Mouse (Mus musculus) kidney, adult 8-10 months (tissue): ENCODE results near the gene Tbc1d2b.

Source experiments
- DNase-seq, 2 experiments: peaks; one replicate each; pipeline ENCODE4 v3.0.0; 2022

Gene Tbc1d2b

DNA sequence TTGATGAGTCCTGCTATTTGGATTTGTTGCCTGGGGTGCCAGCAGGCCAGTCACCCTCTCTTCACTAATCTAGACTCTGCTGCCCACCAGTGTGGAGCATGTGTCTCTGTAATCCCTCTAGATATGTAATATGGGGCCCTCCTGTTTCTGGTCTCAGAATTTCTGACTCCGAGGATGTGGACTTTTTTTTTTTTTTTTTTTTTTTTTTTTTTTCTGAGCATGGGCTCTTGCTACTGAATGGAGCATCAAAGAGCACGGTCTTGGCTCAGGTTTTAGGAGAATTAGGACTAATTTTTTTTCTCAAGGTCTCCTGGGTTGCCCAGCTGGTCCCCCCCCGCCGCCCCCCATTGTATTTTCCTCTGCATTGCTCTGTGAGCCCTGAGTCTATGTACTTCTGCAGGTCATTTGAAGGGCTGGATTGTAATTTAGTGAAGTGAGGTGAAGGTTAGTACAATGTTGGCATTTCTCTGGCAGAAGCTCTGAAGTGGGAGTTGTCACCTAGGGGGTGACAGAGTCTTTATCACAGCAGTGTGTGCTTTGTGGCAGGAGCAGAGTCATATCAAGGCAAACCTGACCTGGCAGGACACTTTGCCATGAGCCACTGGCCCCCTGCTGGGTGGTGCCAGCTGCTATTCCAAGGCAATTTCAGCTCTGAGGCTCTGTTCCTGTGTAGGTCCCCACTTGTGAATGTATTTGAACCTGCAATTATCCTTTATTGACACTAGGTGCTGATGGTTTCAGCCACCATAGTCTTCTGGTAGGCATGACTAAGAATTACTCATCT is 105.7 kb downstream of the Tbc1d2b start:
- no peak for DNase-seq

DNA sequence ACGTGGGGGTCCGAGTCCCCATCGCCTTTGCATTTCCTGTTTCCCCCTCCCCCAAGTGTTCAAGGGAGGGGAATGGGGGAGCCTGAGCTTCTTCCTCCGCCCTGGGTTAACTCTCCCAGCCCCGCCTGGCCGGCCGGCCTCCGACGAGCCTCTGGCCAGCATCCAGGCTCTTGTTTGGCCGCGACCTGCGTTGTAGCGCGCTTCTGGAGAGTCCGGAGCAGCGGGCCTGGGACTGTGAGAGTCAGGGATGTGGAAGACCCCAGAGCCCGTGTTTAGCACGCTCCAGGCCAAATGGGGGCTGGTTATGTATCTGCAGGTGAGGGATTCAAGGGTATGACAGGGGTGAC is 106.9 kb downstream of the Tbc1d2b start:
- peak in 1 of 2 experiments; percentile 27 for DNase-seq

DNA sequence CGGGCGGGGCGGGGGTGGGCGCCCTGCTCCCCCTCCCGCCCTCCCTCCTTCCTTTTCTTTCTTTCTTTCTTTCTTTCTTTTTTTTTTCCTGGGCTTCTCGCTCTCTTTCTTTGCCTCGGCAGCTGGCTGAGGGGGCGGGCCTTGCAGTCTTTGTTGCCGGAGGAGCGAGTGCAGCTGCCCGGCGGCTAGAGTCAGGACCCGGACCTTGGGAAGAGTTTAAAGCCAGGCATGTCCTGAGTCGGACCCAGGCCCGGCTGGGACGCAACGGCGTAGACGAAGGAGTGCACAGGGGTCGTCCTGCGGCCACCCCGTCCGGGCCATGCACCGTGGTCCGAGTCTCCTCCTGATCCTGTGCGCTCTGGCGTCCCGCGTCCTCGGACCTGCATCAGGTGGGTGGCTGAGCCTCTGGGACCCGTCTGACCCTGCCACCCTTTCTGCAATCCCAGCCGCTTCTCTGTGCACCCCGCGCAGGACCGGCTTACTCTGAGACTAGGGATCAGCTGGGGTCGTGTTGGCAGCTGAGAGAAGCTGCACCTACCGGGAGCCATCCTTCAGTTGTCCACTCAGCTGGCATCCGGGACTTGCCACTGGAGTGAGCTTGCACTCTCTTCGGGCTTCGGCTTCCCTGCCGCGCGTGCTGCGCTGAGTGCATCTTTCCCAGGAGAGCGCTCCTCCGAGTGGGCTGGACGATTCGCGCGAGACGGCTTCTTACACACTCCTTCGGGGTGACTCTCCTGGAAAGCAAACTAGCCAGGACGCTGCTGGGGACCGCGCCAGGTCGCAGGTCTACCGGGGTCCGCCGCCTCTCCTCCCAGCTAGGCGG is 107.5 kb downstream of the Tbc1d2b start, which contains the start of gene Adamts7:
Gene Adamts7 (plus strand): TSS at position 144 of the 823 bp plus-strand sequence.
- DNase-seq = peak in 1 of 2 experiments; percentile 25

DNA sequence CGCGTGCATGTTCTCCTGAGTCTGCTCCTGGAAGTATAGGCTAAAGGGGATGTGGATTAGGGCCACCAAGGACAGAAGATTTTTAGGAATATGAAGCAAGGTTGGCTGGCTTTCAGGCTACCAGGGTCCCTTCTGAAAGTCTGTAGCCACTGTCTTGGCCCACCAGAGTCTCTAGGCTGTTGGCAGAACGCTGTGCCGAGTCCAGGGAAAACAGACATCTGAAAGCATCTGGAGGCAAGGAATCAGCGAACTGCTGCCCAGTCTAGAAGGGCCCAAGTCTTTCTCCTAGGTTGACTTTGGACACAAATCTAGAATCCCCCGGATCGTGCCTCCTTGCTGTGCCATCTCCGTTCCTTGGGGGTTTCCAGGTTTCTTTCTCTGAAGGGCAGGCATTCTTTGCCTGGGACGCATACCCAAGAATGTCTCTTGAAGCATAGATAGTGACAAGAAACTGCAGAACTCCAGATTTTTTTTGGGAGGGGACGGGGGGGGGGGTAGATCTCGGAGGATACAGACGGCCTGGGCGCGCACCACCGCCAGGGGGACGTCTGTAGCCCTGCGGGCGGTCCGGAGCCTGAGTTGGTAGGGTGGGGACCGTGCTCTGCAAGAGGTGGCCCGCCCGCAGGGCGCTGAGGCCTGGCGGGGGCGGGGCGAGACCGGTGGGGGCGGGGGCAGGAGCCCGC is 108.2 kb downstream of the Tbc1d2b start:
- peak in 1 of 2 experiments; percentile 34 for DNase-seq
